Mouse (Mus musculus): ENCODE measurements around the gene Zkscan3.

GRCm38 (mm10) chr13:21427631-21428030 is 25.1 kb upstream of the Zkscan3 start:
- no peak for TF ChIP-seq CTCF (IDR thresholded peaks at IDR 0.05; ENCODE audit: borderline replicate concordance, insufficient read depth, low read length)
- TF ChIP-seq POLR2A (IDR thresholded peaks at IDR 0.05; ENCODE audit: low read depth, low read length), result no peak

Data from embryonic fibroblast, embryonic 13.5 days (primary cell).